Mouse (Mus musculus) embryonic facial prominence, embryonic 14.5 days (tissue): Measurements from ENCODE around the gene Stx5a. TPM values are rescaled to one million over a fixed set of nuclear protein-coding genes. Genes with fewer than 3 reads are reported as not detected.
A peak's percentile ranks its signal among the peaks of the same experiment; 100 is the strongest.

Source experiments
- ATAC-seq: fragments of 200-750 bp; cut with Nextera tagmentation; 2 replicates; pipeline ENCODE4 v1.8.0; 2017; ENCODE audit warnings: low read depth, moderate number of reproducible peaks, moderate TSS enrichment
- DNase-seq: peaks from one replicate; pipeline ENCODE4 v3.0.0-alpha.2; 2015; ENCODE audit warnings: low spot score
- H3K27ac ChIP-seq: fragments of 300-500 bp; sonication (generic); replicated peaks from 2 replicates; pipeline ENCODE4 v1.5.1; 2014; ENCODE audit warnings: low read depth, mild to moderate bottlenecking, low read length, moderate library complexity
- H3K27me3 ChIP-seq: fragments of 300-500 bp; sonication (generic); replicated peaks from 2 replicates; pipeline ENCODE4 v1.6.1; 2014; ENCODE audit warnings: low read length; ENCODE audit not compliant: control insufficient read depth, insufficient read depth
- H3K36me3 ChIP-seq: fragments of 300-500 bp; sonication (generic); 2 replicates; pipeline ENCODE4 v1.6.1; 2014; ENCODE audit warnings: low read length, mixed read lengths; ENCODE audit not compliant: control insufficient read depth, insufficient read depth
- H3K4me1 ChIP-seq: fragments of 300-500 bp; sonication (generic); 2 replicates; pipeline ENCODE4 v1.6.1; 2014; ENCODE audit warnings: antibody characterized with exemption, low read length; ENCODE audit not compliant: control insufficient read depth, insufficient read depth
- H3K4me2 ChIP-seq: fragments of 300-500 bp; sonication (generic); 2 replicates; pipeline ENCODE4 v1.6.1; 2014; ENCODE audit warnings: low read depth, mild to moderate bottlenecking, low read length, moderate library complexity, mixed read lengths
- H3K4me3 ChIP-seq: fragments of 300-500 bp; sonication (generic); 2 replicates; pipeline ENCODE4 v1.5.1; 2014; ENCODE audit warnings: low read depth, mild to moderate bottlenecking, low read length
- H3K9ac ChIP-seq: fragments of 300-500 bp; sonication (generic); 2 replicates; pipeline ENCODE4 v1.6.1; 2014; ENCODE audit warnings: low read depth, mild to moderate bottlenecking, low read length, moderate library complexity, mixed read lengths
- H3K9me3 ChIP-seq: fragments of 300-500 bp; sonication (generic); 2 replicates; pipeline ENCODE4 v1.6.1; 2016; ENCODE audit warnings: low read length; ENCODE audit not compliant: control insufficient read depth
- WGBS: fragments of 180-500 bp; shearing (Covaris S2); extraction: QIAGEN DNeasy Blood & Tissue Kit; methylation state at CpG from one replicate; pipeline ENCODE4 v1.1.7; 2014; 5-methylcytosine and 5-hydroxymethylcytosine counted together
- polyA plus RNA-seq: library from polyadenylated mRNA; unstranded; fragments of >200 nt; fragmentation: Nextera tagmentation; extraction: Ambion mirVana; gene quantifications from 2 replicates; pipeline ENCODE4 v1.2.1, GENCODE M21; 2014

The Stx5a gene
- polyA plus RNA-seq, 1 experiment from 2014 or later: 142 TPM

- Histone ChIP-seq H3K4me3 (no peak overlapping the region), H3K4me1 (peaks cover 3% of the 10 kb centered on the region; the same call in 1 of the 2 replicates), H3K9me3 (0 out of 2 replicates have a peak, but pooled peaks cover 2% of the 10 kb centered on the region), H3K4me2 (no peak overlapping the region), H3K36me3 (peaks cover 20% of the 10 kb centered on the region), H3K27ac (no peak overlapping the region), H3K9ac (no peak overlapping the region), H3K27me3 (no peaks in the 10 kb centered on the region)
- 42% methylated on average over 1 of the region's 1 CpGs for WGBS
- DNase-seq (no peak), ATAC-seq (no peak)
Observed at GRCm38 (mm10) chr19:8789171-8789570, 48.0 kb downstream of the Stx5a start.

- Histone ChIP-seq H3K27ac (no peak overlapping the region), H3K9me3 (0 out of 2 replicates have a peak, but pooled peaks cover 2% of the 10 kb centered on the region), H3K27me3 (no peaks in the 10 kb centered on the region), H3K36me3 (peaks cover 30% of the 10 kb centered on the region), H3K4me2 (no peak overlapping the region), H3K4me3 (no peak overlapping the region), H3K9ac (no peak overlapping the region), H3K4me1 (peaks cover 3% of the 10 kb centered on the region; the same call in 1 of the 2 replicates)
- no peak for DNase-seq
- no peak for ATAC-seq
- 83% methylated on average over 7 of the region's 7 CpGs for WGBS
Observed at GRCm38 (mm10) chr19:8790171-8790570, 49.0 kb downstream of the Stx5a start.

GRCm38 (mm10) chr19:8798264-8798946 lies 57.2 kb downstream of the Stx5a start, which contains the start of gene Polr2g:
TSS of gene Polr2g (minus strand) at chr19:8798577.
- Histone ChIP-seq H3K9ac (peak within 1 kb of the TSS; percentile 70), H3K27me3 (no peaks in the 10 kb centered on the region), H3K27ac (peak within 1 kb of the TSS; percentile 36; the same call in 1 of the 2 replicates), H3K4me2 (peak within 1 kb of the TSS; percentile 88), H3K9me3 (no peaks in the 10 kb centered on the region), H3K4me3 (peak within 1 kb of the TSS; percentile 67), H3K4me1 (peaks cover 10% of the 10 kb centered on the region; the same call in 1 of the 2 replicates), H3K36me3 (peaks cover 36% of the 10 kb centered on the region)
- DNase-seq (peak; percentile 97), ATAC-seq (peak; percentile 77)
- under 1% methylated on average over 22 of the region's 25 CpGs for WGBS

- no peak overlapping the region for H3K9ac ChIP-seq
- H3K4me3 ChIP-seq: peak overlapping the region; percentile 67; the same call in 1 of the 2 replicates
- H3K27ac ChIP-seq: no peak overlapping the region
Observed at GRCm38 (mm10) chr19:8798947-8799315, 57.7 kb downstream of the Stx5a start.

GRCm38 (mm10) chr19:8802130-8802821 lies 61.1 kb downstream of the Stx5a start, which contains the start of gene Zbtb3:
TSS of gene Zbtb3 (plus strand) at chr19:8802555.
- peak within 1 kb of the TSS; percentile 55 for H3K9ac ChIP-seq
- H3K4me3 ChIP-seq: peak within 1 kb of the TSS; percentile 52
- peak; percentile 100 for DNase-seq
- H3K27ac ChIP-seq: peak within 1 kb of the TSS; percentile 81
- WGBS: under 1% methylated on average over 30 of the region's 30 CpGs
- peaks cover 10% of the 10 kb centered on the region; the same call in 1 of the 2 replicates for H3K4me1 ChIP-seq
- no peaks in the 10 kb centered on the region for H3K27me3 ChIP-seq
- ATAC-seq: peak; percentile 98
- H3K4me2 ChIP-seq: peak within 1 kb of the TSS; percentile 59
- no peaks in the 10 kb centered on the region for H3K9me3 ChIP-seq
- peaks cover 31% of the 10 kb centered on the region for H3K36me3 ChIP-seq

More at GRCm38 (mm10) chr19:8798947-8799315, 57.7 kb downstream of the Stx5a start:
- Histone ChIP-seq H3K36me3 (peaks cover 31% of the 10 kb centered on the region), H3K4me1 (peaks cover 10% of the 10 kb centered on the region; the same call in 1 of the 2 replicates), H3K27me3 (no peaks in the 10 kb centered on the region), H3K9me3 (no peaks in the 10 kb centered on the region), H3K4me2 (peak overlapping the region; percentile 18)
- DNase-seq (no peak), ATAC-seq (no peak)

- no peaks in the 10 kb centered on the region for H3K9me3 ChIP-seq
- H3K36me3 ChIP-seq: peaks cover 39% of the 10 kb centered on the region
- 0 out of 2 replicates have a peak overlapping the region, but pooled peaks have one; percentile 31 for H3K9ac ChIP-seq
- 0 out of 2 replicates have a peak, but pooled peaks cover 6% of the 10 kb centered on the region for H3K4me1 ChIP-seq
- peak overlapping the region; percentile 59 for H3K4me2 ChIP-seq
- H3K27ac ChIP-seq: peak overlapping the region; percentile 81; the same call in 1 of the 2 replicates
- DNase-seq (no peak), ATAC-seq (no peak)
- no peaks in the 10 kb centered on the region for H3K27me3 ChIP-seq
- WGBS: 93% methylated on average over 9 of the region's 9 CpGs
- H3K4me3 ChIP-seq: peak overlapping the region; percentile 52; the same call in 1 of the 2 replicates
Observed at GRCm38 (mm10) chr19:8803204-8803780, 62.1 kb downstream of the Stx5a start.

GRCm38 (mm10) chr19:8803879-8804660 lies 62.9 kb downstream of the Stx5a start:
- peaks cover 47% of the 10 kb centered on the region for H3K36me3 ChIP-seq
- 0 out of 2 replicates have a peak, but pooled peaks cover 6% of the 10 kb centered on the region for H3K4me1 ChIP-seq
- no peaks in the 10 kb centered on the region for H3K27me3 ChIP-seq
- no peaks in the 10 kb centered on the region for H3K9me3 ChIP-seq
- DNase-seq (no peak), ATAC-seq (no peak)
- H3K9ac ChIP-seq: no peak overlapping the region
- H3K4me3 ChIP-seq: no peak overlapping the region
- WGBS: 92% methylated on average over 11 of the region's 11 CpGs
- H3K4me2 ChIP-seq: no peak overlapping the region
- no peak overlapping the region for H3K27ac ChIP-seq
